Mouse (Mus musculus): ENCODE data around the gene Csf2rb2.
A peak's percentile ranks its signal among the peaks of the same experiment; 100 is the strongest.
"Not testable (repeated sequence)": the region's sequence is repeated elsewhere in the genome, so short reads cannot be mapped to it uniquely, and the experiment has no call there.

The Csf2rb2 gene

GRCm38 (mm10) chr15:78305341-78305933 is at the start of gene Csf2rb2:
Gene Csf2rb2 (minus strand): TSS chr15:78305721.
- DNase-seq (ENCODE audit: low read depth, low spot score): no peak

DNA sequence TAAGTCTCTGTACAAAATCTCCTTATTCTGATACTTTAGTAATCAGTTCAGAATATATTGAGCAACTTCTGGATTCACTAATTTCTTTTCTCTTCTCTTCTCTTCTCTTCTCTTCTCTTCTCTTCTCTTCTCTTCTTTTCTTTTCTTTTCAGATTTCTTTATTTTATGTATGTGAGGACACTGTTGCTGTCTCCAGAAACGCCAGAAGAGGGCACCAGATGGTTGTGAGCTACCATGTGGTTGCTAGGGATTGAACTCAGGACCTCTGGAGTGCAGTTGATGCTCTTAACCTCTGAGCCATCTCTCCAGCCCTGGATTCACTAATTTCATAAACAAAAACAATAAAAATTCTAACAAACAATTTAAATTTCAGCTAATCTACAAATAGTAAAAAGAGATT is 49.4 kb upstream of the Csf2rb2 start:
- peak; percentile 4 for DNase-seq (ENCODE audit: low read depth, low spot score)

DNA sequence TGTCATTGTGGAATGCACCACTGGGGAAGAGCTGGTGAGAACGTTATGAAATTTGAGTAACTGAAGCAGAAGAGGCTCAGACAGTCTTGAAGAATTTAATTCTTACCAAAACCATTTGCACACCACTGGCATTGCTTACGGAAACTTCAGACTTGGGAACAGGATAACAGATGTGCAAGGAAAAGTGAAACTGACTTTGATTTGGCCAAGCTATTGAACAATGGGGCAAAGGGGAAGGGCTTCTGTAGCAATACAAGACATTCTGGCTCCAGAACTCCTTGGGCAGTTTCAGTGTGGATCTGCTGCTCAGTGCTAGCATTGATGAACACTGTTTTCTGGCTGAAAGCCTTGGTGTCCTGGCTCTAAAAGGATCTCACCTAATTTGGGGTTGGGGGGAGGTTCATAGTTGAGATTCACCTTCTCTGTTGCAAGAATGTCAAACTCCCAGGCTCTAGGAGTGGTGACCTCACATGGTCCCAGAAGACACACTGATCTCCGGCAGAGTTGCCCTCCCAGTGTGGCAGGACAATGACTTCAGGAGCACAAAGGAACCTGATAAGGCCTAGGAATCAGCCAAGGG is 46.2 kb upstream of the Csf2rb2 start:
- no peak for DNase-seq (ENCODE audit: low read depth, low spot score)

GRCm38 (mm10) chr15:78344567-78344966 is 39.0 kb upstream of the Csf2rb2 start:
- no peak for DNase-seq (ENCODE audit: low read depth, low spot score)

- DNase-seq (ENCODE audit: low read depth, low spot score): no peak
Measured at GRCm38 (mm10) chr15:78343683-78344082, 38.2 kb upstream of the Csf2rb2 start.

- not testable (repeated sequence) for DNase-seq (ENCODE audit: low read depth, low spot score)
Measured at GRCm38 (mm10) chr15:78340919-78341318, 35.4 kb upstream of the Csf2rb2 start.

DNA sequence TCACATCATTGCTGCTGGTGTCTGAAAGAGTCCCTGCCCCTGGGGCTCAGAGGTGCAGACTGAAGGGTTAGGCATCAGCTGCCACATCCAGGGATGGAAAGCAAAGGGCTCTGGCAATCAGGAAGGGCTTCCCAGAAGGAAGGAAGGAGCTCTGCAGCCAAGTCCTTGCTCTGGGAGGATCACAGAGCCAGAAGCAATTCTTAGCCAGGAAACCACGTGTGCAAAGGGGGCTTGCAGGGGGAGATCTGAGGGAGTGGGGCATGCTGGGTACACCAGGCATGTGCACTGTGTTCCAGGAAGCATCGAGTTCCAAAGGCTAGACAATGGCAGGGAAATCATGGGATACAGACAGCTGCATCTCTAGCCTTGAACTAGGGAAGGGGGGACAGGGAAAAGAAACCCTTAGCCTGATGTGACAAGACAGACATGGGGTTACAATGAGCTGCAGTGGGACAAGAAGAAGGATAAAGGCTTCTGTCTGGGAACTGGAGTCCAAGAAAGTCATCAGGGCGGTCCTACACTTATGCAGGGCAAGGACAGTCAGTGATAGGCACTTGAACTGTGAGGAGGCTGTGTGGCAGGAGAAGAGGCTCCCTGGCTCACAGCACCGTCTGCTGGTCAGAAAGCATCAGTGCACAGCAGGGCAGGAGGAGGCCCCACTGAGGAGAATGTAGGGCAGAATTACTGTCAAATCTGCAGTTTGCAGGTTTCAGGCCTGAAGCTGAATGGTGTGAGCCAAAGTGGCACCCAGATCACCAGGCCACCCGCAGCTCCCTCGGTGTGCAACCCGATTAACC is 34.3 kb upstream of the Csf2rb2 start:
- peak; percentile 17 for DNase-seq (ENCODE audit: low read depth, low spot score)

DNA sequence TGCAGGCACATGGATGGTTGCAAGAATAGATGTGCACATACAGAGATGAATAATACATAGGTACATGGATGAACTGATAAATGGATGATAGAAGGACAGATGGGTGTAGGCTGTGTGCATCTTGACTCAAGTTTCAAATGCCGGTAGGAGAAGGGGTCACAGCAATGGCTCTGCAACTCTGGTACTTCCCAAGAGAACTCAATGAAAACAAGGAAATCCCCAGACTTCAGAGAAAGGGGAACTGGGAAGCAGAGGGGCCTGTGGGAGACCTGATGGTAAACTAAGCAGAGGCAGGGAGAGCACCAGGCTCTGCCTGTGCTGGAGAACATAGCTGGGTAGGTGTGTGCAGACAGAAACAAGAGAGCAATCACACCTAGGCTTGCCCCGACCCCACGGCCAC is 28.9 kb upstream of the Csf2rb2 start:
- DNase-seq (ENCODE audit: low read depth, low spot score): no peak

DNA sequence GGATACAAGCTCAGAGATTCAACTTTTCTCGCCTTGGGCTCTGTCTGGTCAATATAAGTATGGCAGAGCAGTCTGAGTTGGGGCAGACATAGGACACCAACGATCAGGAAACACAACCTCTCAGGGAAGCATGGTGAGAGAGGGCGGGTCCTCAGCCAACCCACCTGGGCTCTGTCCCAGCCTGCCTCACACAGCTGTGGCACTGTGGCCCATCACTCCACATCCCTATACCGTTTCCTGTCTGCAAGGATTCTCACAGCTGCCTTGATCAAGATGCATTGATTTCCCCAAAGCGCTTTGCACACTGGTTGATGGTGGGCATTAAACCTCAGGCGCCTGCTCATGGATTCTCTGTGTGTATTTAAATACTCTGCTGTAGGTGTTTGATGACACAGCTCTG is 27.5 kb upstream of the Csf2rb2 start:
- no peak for DNase-seq (ENCODE audit: low read depth, low spot score)

DNA sequence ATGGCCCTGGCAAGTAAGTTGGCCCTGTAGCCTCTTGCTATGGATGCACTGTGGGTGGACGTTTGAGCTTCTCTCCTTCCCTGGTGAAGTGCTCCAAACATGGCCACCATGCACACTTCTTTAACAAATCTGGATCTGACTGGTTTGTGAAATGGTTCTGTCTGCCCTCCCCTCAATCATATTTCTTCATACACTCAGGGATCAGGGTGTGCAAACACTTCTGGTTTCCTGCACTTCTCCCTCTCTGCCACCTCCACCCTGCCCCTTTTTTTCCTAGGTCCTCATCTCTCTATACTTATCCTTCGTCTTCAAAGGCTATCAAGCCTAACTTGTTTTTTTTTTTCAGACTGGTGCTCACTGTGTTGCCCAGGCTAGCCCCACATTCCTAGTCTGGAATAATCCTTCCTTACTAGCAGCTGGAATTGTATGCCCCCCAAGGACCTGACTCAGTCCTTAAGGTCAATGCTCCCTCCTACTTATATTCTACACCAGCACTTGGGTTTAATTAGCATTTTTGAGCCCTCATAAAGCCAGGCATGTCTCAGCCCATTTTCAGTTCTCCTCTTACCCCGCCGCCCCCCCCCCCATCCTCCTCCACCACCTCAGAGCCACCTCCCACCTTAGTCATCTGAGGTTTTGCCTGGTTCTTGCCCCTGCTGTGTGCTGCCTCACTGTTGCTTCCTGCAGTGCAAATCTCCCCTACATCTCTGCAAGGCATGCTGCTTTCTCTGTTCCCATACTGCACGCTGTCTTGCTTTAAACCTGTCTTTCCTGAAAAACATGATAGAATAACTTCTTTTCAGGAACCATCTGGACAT is 26.2 kb upstream of the Csf2rb2 start:
- no peak for DNase-seq (ENCODE audit: low read depth, low spot score)

GRCm38 (mm10) chr15:78330706-78331105 is 25.2 kb upstream of the Csf2rb2 start:
- DNase-seq (ENCODE audit: low read depth, low spot score): no peak

GRCm38 (mm10) chr15:78329972-78330371 is 24.5 kb upstream of the Csf2rb2 start:
- DNase-seq (ENCODE audit: low read depth, low spot score): not testable (repeated sequence)

DNA sequence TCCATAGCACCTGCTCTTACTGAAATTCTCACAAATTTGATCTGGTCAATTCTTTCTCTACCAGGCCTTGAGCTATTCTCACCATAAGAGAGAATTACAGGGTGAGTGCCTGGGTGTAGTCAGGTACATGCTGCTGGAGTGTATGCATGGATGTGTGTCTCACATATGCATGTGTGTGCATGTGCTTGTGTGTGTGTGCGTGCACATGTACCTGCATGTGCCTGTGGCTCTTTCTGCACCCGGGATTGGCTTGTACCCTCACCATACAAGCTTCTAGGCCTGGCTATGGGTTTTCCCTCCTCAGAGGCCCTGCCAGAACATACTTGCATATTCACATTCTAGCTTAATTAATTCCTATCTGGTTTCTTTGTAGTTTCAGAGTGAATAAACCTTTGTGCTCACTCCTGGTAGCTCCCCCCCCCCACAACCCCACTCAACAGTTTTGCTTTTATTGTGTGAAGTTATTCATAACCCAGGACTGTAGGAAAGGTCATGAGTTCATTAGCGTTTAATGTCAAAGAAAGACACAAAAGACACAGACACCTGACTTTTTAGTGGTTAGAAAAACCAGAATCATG is 23.1 kb upstream of the Csf2rb2 start:
- DNase-seq (ENCODE audit: low read depth, low spot score): no peak

DNA sequence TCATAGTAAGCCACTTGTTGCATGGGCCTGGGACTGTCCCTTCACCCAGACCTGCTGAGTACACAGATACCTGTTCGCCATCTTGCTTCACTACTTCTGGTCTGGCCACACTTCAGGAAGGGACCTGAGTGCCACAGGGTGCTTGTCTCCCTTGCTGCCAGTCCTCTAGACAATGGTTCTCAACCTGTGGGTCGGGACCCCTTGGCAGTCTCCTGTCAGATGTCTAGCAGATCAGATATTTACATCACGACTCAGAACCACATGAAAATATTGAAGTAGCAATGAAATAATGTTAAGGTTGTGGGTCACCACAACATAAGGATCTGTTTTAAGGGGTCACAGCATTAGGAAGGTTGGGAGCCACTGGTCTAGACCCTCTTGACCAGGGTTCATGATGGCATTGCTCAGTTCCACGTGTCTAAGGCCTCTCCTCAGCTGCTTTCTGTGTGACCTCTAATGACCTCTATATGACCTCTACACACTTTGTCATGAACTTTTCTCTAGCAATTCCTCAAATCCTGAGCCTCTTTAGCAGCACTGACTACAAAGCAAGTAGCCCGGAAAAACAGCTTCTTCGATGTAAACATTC is 22.3 kb upstream of the Csf2rb2 start:
- not testable (repeated sequence) for DNase-seq (ENCODE audit: low read depth, low spot score)

DNA sequence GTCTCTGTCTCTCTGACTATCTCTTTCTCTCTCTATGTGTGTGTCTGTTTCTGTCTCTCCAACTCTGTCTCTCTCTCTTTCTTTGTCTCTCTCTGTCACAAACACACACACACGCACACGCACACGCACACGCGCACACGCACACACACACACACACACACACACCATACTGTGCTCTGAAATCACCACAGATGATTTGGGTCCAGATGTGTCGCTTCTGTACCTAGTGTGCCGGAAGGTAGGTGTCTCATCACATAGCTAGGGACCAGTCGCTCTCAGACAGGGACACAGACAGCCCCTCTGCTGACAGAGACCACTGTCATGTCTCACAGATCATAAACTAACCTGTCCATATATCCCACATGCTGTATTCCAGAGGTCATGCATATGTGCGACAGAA is 21.2 kb upstream of the Csf2rb2 start:
- DNase-seq (ENCODE audit: low read depth, low spot score): no peak

DNA sequence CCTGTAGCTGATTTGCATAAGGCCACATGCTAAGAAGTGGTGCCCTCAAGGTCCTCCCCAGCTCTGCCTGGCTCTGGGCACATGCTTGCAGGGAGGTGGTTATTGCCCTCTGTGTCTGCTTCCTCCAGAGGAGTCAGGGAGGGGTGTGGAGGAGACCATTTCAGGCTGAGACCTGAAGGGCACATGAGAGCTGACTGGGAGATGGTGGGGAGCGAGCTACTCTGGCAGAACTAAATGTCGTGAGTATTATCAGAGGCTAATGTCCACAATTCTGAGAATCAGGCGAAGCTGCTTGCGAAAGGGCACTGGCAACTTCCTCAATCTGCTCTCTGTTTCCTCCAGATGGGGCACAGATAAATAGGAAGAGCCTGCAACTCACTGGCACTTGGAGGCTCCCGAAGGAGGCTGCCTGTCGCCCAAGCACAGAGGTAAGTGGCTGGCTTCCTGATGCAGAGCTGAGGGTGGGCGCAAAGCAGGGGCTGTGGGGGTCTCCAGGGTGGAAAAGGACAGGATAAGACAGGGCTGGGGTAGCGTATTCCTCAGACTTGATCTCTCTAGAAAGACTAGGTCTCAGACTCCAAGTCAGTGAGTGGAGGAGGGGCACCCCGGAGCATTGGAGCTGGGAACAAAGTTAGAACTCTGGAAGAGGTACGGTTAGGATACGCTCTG is 20.3 kb upstream of the Csf2rb2 start, which contains the start of gene Csf2rb:
Gene Csf2rb (plus strand): TSS at position 82 of the 669 bp plus-strand sequence.
- DNase-seq (ENCODE audit: low read depth, low spot score): no peak

DNA sequence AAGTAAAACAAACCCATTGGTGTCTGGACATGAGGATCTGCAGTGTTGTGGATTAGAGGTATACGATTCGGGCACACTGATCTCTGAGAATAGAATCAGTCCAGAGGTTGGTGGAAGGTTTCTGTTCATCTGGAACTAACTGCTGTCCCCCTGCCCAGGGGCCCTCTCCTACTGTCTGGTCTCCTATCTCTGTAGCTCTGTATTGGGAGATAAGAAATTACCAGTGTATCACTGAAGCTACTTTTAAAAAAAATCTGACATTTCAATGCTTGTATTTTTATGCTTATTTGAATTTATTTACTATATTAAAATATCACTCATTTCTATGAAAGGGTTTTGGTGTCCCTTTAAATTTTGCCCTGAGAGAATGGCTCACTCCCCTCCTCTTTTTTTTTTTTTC is 18.8 kb upstream of the Csf2rb2 start:
- DNase-seq (ENCODE audit: low read depth, low spot score): no peak

GRCm38 (mm10) chr15:78323366-78323765 is 17.8 kb upstream of the Csf2rb2 start:
- DNase-seq (ENCODE audit: low read depth, low spot score): no peak

DNA sequence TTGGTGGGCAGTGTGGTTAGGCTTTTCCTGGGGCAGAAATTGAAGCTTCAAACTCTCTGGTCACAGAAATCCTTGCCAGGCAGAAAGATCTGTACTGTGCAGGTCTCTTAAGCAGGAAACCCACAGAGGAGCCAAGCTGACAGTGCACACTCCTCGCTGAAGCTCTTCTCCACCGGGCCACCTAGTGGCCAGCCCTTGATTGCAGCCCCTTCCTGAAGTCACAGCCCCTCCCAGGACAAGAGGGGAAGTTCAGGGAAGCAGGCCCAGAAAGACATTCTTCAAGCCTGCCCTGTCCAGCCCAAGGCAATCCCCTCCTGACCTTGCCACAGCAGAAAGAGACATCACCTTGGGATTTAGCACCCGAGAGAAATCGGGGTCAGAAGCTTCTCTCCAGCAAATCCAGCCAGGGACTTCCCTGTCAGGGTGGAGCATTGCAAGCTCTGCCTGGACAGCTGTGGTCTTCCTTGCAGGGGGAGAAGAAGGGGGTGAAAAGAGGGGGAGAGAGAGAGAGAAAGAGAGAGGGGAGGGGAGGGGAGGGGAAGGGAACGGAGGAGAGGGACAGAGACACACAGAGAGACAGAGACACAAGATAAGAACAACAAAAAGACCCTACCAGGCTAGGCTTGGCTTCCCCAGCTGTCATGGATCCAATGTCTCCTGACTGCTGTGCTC is 15.4 kb upstream of the Csf2rb2 start:
- peak; percentile 34 for DNase-seq (ENCODE audit: low read depth, low spot score)

Data from embryo, embryonic 11.5 days (tissue).